Mouse (Mus musculus) brain, embryonic 14.5 days (tissue): ENCODE results near the gene Tmbim1. TPM values are rescaled to one million over a fixed set of nuclear protein-coding genes. Genes with fewer than 3 reads are reported as not detected.

Source experiments
- DNase-seq: peaks from one replicate; pipeline ENCODE4 v3.0.0-alpha.2; 2011; ENCODE audit warnings: low read depth
- CTCF ChIP-seq: fragments of 200-500 bp; IDR thresholded peaks from 2 replicates; pipeline ENCODE4 v1.5.1; 2012; ENCODE audit warnings: inconsistent platforms, mild to moderate bottlenecking, moderate library complexity, borderline replicate concordance; ENCODE audit not compliant: insufficient read depth, insufficient read length; ENCODE audit errors: extremely low read depth
- POLR2A ChIP-seq: fragments of 200-500 bp; IDR thresholded peaks from 2 replicates; pipeline ENCODE4 v1.6.1; 2012; ENCODE audit warnings: mild to moderate bottlenecking, inconsistent platforms, borderline replicate concordance; ENCODE audit not compliant: poor library complexity, insufficient read depth, insufficient read length, severe bottlenecking; ENCODE audit errors: extremely low read depth
- polyA plus RNA-seq: library from polyadenylated mRNA; depleted of rRNA; stranded (reverse); fragments of >200 nt; gene quantifications from 2 replicates; pipeline ENCODE4 v1.2.3, GENCODE M21; 2012

Tmbim1 gene
- polyA plus RNA-seq, 1 experiment = 6.6 TPM

- DNase-seq = no peak
- TF ChIP-seq CTCF (no peak), POLR2A (no peak)
These were observed 16.0 kb upstream of the Tmbim1 start for GRCm38 (mm10) chr1:74321396-74321795.

DNA sequence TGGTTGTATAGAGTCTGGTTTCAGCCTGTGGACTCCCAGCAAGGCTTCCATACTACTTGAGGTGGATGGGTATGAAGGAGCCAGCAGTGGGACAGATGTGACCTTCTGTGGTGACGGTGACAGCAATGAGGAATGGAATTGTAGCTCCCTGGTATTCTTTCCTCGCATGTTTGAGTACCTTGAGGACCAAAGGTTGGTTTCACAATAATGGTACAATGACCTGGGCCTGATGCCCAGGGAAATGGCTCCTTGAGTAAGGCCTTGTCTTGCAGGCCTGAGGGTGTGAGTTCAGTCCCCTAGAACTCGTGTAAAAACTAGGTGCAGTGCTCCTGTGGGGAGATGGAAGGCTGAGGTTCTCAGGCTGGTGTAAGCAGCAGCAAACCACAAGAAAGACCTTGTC lies 13.3 kb upstream of the Tmbim1 start:
- DNase-seq = no peak
- TF ChIP-seq POLR2A (no peak), CTCF (no peak)

GRCm38 (mm10) chr1:74316114-74316827 lies 10.8 kb upstream of the Tmbim1 start:
- DNase-seq = no peak
- TF ChIP-seq CTCF (no peak), POLR2A (no peak)

DNA sequence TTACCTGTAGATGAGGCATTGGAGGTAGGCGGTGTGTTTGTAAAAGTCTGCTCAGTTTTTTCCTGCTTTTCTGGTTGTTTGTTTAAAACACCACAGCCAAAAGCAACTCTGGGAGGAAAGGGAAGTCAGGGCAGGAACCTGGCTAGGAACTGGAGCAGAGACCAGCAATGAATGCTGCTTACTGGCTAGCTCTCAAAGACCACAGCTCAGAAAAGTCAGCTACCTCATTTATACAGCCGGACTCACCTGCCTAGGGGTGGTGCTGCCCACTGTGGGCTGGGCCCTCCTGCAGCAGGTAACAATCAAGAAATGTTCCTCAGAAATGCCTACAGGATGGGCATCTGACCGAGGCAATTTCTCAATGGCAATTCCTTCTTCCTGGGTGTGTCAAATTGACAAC lies 9.4 kb upstream of the Tmbim1 start:
- no peak for DNase-seq
- TF ChIP-seq POLR2A (no peak), CTCF (no peak)

DNA sequence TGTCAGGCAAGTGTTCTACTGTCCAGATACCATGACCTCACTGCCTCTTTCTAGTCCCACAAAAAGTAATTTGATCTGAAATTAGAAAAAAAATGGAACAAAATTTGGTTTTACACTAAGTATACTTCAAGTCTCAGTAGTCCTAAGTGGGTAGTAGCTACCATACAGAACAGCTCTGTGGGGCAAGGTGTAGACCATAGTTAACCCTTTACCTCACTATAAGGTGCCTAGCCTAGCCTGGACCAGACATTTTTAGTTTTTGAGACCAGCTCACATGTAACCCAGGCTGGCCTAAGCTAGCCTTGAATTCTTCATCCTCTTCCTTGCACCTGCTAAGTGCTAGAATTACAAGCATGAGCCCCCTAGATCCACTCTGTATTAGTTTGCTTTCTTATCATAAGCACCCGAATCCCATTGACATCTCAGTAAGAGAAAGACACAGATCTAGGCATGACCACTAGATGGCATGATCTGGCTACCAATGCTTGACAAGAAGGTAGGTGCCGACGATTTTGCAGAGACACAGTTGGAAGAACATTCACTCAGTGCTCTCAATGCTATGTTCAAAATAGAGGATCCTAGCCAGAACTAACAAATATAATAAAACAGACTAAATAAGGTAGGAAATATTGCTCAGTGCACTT lies 7.7 kb upstream of the Tmbim1 start:
- TF ChIP-seq CTCF (peak; percentile 79; the same call in 1 of the 2 replicates), POLR2A (no peak)
- peak; percentile 94 for DNase-seq

DNA sequence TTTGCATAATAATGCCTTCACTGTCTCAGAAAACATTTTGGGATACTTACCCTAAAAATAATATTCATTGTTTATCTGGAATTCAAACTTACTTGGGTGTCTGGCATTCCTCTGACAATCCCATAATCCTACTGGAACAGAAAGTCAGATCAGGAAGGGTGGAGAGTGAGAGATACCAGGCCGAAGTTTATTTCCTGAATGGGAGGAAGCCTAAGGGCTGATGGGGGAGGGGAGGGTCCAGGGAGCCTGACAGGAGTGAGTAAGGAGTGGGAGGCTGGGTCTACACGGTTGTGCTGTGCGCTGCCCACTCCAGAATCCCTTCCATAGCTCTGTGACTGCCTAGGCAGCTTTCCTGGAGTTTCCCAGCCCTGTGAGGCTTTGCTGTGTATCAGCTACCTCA lies 4.3 kb upstream of the Tmbim1 start:
- no peak for DNase-seq
- TF ChIP-seq CTCF (no peak), POLR2A (no peak)

- TF ChIP-seq CTCF (no peak), POLR2A (no peak)
These were observed 2.9 kb upstream of the Tmbim1 start for GRCm38 (mm10) chr1:74308001-74308964.

GRCm38 (mm10) chr1:74307146-74307545 lies 1.7 kb upstream of the Tmbim1 start:
- DNase-seq = no peak
- TF ChIP-seq POLR2A = no peak
- no peak for TF ChIP-seq CTCF

More at GRCm38 (mm10) chr1:74308001-74308964, 2.9 kb upstream of the Tmbim1 start:
- DNase-seq = no peak

DNA sequence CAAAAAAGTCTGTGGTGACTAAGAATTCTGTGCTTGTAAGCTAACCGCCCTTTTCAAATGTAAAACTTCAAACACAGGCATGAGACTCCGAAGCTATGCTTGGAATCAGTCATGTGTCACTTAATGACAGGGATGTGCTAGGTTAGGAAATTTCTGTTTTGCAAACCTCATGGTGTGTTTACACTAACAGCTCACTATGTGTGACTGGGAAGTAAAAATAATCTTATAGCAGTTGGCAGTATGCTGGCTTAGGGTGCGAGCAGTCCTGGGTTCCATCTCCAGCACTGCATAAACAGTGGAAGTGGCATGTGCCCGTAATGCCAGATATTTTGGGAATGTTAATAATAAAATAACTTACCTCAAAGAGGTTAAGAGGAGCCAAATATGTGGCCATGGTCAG lies 476 bp downstream of the Tmbim1 start:
- no peak for TF ChIP-seq CTCF
- TF ChIP-seq POLR2A = no peak
- no peak for DNase-seq

DNA sequence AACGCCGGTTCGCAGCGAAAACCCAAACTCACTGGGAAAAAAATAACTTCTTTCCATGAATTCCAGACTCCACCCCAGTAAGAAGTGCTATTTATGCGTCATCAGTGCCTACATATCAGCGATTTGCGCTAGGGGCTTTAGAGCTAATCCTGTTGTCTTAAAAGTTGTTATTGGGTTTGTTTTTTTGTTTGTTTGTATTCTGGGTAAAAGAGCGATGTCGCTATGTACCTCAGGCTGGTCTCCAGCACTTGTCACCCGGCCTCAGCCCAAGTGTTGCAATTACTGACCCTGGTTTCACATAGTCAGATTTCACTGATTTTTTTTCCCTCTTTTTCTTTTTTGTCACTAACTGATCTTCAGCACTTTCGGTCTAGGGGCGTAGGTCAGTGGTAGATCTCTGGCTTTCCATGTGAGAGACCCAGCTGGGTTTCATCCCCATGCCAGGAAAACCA lies 1.1 kb downstream of the Tmbim1 start:
- TF ChIP-seq POLR2A (no peak), CTCF (no peak)
- DNase-seq = no peak
